Mouse (Mus musculus) kidney, postnatal 14 days (tissue): Measurements from ENCODE around the gene Nlgn1.

Experiments
- DNase-seq: peaks from one replicate; pipeline ENCODE4 v3.0.0; 2022; ENCODE audit warnings: mixed read lengths

Gene Nlgn1

GRCm38 (mm10) chr3:26332400-26333238, at the start of gene Nlgn1:
Nlgn1 (minus strand) TSS chr3:26332460.
- DNase-seq = no peak

- no peak for DNase-seq
Measured at GRCm38 (mm10) chr3:26378272-26378671, 46.0 kb upstream of the Nlgn1 start.

GRCm38 (mm10) chr3:26355082-26355481, 22.8 kb upstream of the Nlgn1 start:
- DNase-seq = peak; percentile 8

GRCm38 (mm10) chr3:26354483-26355030, 22.3 kb upstream of the Nlgn1 start:
- no peak for DNase-seq

- DNase-seq = no peak
Measured at GRCm38 (mm10) chr3:26337495-26337894, 5.2 kb upstream of the Nlgn1 start.

- DNase-seq = peak; percentile 4
Measured at GRCm38 (mm10) chr3:26333239-26333811, 1.1 kb upstream of the Nlgn1 start.

GRCm38 (mm10) chr3:26331177-26332061, 841 bp downstream of the Nlgn1 start:
- peak; percentile 7 for DNase-seq

- DNase-seq = no peak
Measured at GRCm38 (mm10) chr3:26330863-26331176, 1.4 kb downstream of the Nlgn1 start.

- no peak for DNase-seq
Measured at GRCm38 (mm10) chr3:26330019-26330418, 2.2 kb downstream of the Nlgn1 start.

GRCm38 (mm10) chr3:26324510-26324909, 7.8 kb downstream of the Nlgn1 start:
- no peak for DNase-seq

- DNase-seq = no peak
Measured at GRCm38 (mm10) chr3:26317397-26317796, 14.9 kb downstream of the Nlgn1 start.

- no peak for DNase-seq
Measured at GRCm38 (mm10) chr3:26297869-26298268, 34.4 kb downstream of the Nlgn1 start.

GRCm38 (mm10) chr3:26270894-26271795, 61.1 kb downstream of the Nlgn1 start:
- DNase-seq = no peak

GRCm38 (mm10) chr3:26246564-26246963, 85.7 kb downstream of the Nlgn1 start:
- no peak for DNase-seq

- no peak for DNase-seq
Measured at GRCm38 (mm10) chr3:26243274-26243673, 89.0 kb downstream of the Nlgn1 start.

GRCm38 (mm10) chr3:26230006-26230405, 102.3 kb downstream of the Nlgn1 start:
- DNase-seq = no peak

GRCm38 (mm10) chr3:26228827-26229226, 103.4 kb downstream of the Nlgn1 start:
- DNase-seq = peak; percentile 63

GRCm38 (mm10) chr3:26228172-26228781, 104.0 kb downstream of the Nlgn1 start:
- peak; percentile 13 for DNase-seq

- DNase-seq = no peak
Measured at GRCm38 (mm10) chr3:26223500-26223899, 108.8 kb downstream of the Nlgn1 start.

GRCm38 (mm10) chr3:26216231-26216630, 116.0 kb downstream of the Nlgn1 start:
- peak; percentile 16 for DNase-seq

GRCm38 (mm10) chr3:26202702-26203101, 129.6 kb downstream of the Nlgn1 start:
- DNase-seq = no peak

- no peak for DNase-seq
Measured at GRCm38 (mm10) chr3:26201410-26201809, 130.8 kb downstream of the Nlgn1 start.
